ENCODE assay signal across 23 mouse cellular contexts in genomic region chr19:60515064-60515463, GRCm38 (mm10). TPM values are rescaled to one million over a fixed set of nuclear protein-coding genes. Genes with fewer than 3 reads are reported as not detected.
"Had no signal": no experiment of that assay in that cellular context is flagged by ENCODE, and none has a peak within 500 bp of the region (broad histone marks: within the 10 kb centered on the region; RNA-seq: fewer than 3 reads in every experiment).

No protein-coding gene starts in this region.

- H3K27me3 ChIP-seq: neural tube, embryonic 13.5 days; neural tube, embryonic 15.5 days; stomach, embryonic 15.5 days had no signal

- DNase-seq: retina, postnatal 1 day; right cerebral cortex, adult 18-20 months; right cerebral cortex, postnatal 14 days; right cerebral cortex, postnatal 25 days; right cerebral cortex, postnatal 4 days; spleen, adult 18-20 months; thymus, adult 18-20 months; thymus, adult 2 months; thymus, postnatal 14 days; thymus, postnatal 25 days; thymus, postnatal 36 days; thymus, postnatal 4 days had no signal

RNA-seq across cellular contexts. Expression of gene Prlhr, which starts 47.0 kb away (rescaled TPM):
- polyA plus RNA-seq: neural tube, embryonic 13.5 days; small intestine, adult 2 months; spleen, adult 2 months; stomach, embryonic 14.5 days; stomach, embryonic 15.5 days; stomach, embryonic 16.5 days; stomach, postnatal 0 days; testis, adult 2 months; thymus, postnatal 0 days; urinary bladder, adult 2 months had no signal
